Mouse (Mus musculus) CD4-positive, CD25-positive, alpha-beta regulatory T cell, adult 9 weeks (primary cell): Measurements from ENCODE around the gene Synj1. TPM values are rescaled to one million over a fixed set of nuclear protein-coding genes. Genes with fewer than 3 reads are reported as not detected.

ENCODE experiments used
- polyA plus RNA-seq: library from polyadenylated mRNA; unstranded; fragments of 100-300 nt; shearing (Covaris generic); gene quantifications from one replicate; pipeline ENCODE4 v1.2.1, GENCODE M21; 2017

The Synj1 gene
- 57.7 TPM for polyA plus RNA-seq

DNA sequence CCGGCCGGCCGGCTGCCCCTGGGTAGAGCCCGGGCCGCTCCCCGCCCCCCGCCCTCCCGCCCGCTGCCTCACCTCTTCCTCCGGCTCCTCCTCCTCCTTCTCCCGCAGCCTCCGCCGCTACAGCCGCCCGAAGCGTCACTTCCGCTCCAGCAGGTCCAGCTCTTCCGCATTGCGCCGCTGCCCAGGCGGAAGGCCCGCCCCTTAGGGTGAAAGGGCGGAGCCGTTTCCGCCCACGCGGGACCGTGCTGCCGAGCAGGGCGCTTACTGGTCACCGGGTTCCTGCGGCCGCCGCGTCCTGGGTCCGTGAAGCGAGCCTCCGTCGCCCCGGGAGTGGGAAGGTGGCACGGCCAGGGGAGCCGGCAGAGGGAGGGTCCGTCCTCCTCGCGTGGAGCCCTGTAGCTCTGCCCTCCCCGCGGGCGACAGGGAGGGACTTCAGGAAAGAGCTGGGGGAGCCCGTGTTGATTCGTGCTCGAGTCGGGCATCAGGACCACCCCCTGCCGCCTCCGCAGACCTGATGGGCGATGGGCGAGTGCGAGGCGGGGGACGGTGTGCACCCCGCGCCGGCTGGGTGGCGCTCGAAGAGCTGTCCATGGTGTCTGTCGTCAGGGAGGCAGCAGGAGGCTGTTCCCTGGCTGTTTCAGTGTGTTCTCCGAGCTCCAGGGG is at the start of gene Synj1:
Gene Synj1, minus strand, starts transcription at position 288 of the 663 bp plus-strand sequence.

DNA sequence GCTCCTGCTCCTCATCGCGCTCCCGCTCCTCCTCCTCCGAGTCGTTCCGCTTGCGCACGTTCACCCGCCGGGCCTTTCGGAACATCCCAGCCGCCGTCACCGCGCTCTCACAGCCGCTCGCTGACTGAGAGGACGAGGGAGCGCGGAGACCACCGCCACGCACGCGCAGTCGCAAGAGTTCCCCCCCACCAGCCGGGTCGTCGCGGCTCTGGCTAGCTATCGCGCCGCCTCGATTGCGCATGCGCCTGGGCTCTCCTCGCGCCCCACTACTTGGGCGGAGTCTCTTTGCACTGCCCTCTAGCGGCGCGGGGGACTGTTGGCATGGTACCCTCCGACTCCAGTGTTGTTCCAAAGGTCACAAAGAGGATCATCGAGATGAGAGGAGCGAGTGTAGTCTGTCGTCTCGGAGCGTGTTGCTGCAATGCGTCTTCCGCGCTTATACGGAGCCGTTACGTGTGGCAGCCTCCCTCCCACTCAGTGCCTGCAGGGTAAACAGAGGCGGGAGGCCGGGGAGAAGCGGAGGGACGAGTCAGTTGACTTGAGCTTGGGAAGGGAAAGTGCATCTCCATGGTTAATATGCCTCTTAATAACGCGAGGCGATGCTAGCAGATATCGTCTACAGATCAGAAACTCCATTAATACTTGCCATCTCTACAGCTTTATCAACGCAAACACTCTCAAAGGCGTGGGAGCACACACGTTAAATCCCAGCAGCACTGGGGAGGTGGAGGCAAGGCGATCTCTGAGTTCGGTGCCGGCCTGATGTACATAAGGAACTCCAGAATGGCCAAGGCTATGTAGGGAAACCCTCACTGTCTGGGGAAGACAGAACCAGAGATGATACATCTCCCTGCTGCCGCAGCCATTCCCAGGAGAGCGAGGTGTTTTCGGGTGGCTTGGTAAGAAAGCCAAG is 33.4 kb upstream of the Synj1 start, which contains the start of gene Paxbp1:
Gene Paxbp1, minus strand, starts transcription at position 274 of the 913 bp plus-strand sequence.

DNA sequence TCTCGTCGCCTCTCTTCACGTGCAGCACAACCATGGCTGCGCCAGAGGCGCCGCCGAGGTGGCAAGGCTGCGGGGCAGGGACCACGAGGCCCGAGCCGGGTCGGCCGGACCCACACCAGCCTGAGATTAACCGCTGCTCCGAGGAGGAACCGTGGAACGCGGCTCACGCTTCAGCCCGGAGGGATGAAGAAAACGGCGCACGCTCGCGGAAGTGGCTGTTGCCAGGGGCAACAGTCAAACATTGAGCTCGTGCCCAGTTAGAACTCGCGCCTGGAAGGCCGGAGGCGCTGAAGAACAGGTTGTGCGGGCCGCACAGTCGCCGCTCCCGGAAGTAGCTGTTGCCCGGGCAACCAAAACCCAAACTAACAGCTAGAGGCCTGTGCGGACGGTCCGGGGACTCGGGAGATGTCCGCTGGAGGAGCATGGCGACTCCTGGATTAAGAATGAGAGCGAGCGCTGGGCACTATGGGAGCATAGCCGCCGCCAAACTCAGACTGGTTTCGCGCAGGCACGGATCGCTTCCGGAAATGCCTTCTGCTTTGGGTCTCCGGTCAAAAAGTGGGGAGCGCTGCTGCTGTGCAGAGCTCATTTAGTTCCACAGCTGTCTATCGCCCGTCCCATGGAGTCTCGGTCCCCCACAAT is 76.3 kb downstream of the Synj1 start, which contains the start of gene Cfap298:
Gene Cfap298, minus strand, starts transcription at position 428 of the 642 bp plus-strand sequence.

Other genes with a start within 250 kb of the Synj1 start
- gene Urb1, start 200.9 kb downstream of the Synj1 start, polyA plus RNA-seq, result 21.3 TPM
- not detected for gene Eva1c, start 184.6 kb downstream of the Synj1 start, polyA plus RNA-seq
- gene Cfap298, start 76.2 kb downstream of the Synj1 start, polyA plus RNA-seq, result 37.7 TPM
- 56.5 TPM for gene Paxbp1, start 33.2 kb upstream of the Synj1 start, polyA plus RNA-seq
- gene 4932438H23Rik, start 83.8 kb upstream of the Synj1 start, polyA plus RNA-seq, result 0.14 TPM
- not detected for gene Olig2, start 214.1 kb upstream of the Synj1 start, polyA plus RNA-seq